Mouse (Mus musculus) forebrain, postnatal 0 days (tissue): ENCODE data around the gene Olfr959. TPM values are rescaled to one million over a fixed set of nuclear protein-coding genes. Genes with fewer than 3 reads are reported as not detected.

Experiments
- ATAC-seq: fragments of 200-750 bp; cut with Nextera tagmentation; 2 replicates; pipeline ENCODE4 v1.8.0; 2017; ENCODE audit warnings: mild to moderate bottlenecking, moderate library complexity
- DNase-seq: peaks from one replicate; pipeline ENCODE4 v3.0.0-alpha.2; 2015
- H3K27ac ChIP-seq: fragments of 300-500 bp; sonication (generic); 2 replicates; pipeline ENCODE4 v1.5.1; 2014; ENCODE audit warnings: low read depth, mild to moderate bottlenecking, antibody characterized with exemption, low read length, moderate library complexity, mixed read lengths
- H3K27me3 ChIP-seq: fragments of 300-500 bp; sonication (generic); 2 replicates; pipeline ENCODE4 v1.6.1; 2014; ENCODE audit warnings: mild to moderate bottlenecking, low read length, mixed read lengths; ENCODE audit not compliant: insufficient read depth
- H3K36me3 ChIP-seq: fragments of 300-500 bp; sonication (generic); 2 replicates; pipeline ENCODE4 v1.6.1; 2014; ENCODE audit warnings: mild to moderate bottlenecking, moderate library complexity; ENCODE audit not compliant: insufficient read depth
- H3K4me1 ChIP-seq: fragments of 300-500 bp; sonication (generic); 2 replicates; pipeline ENCODE4 v1.6.1; 2014; ENCODE audit warnings: antibody characterized with exemption; ENCODE audit not compliant: insufficient read depth
- H3K4me2 ChIP-seq: fragments of 300-500 bp; sonication (generic); 2 replicates; pipeline ENCODE4 v1.6.1; 2014; ENCODE audit warnings: low read depth, mild to moderate bottlenecking, moderate library complexity
- H3K4me3 ChIP-seq: fragments of 300-500 bp; sonication (generic); 2 replicates; pipeline ENCODE4 v1.5.1; 2014; ENCODE audit warnings: low read depth, low read length, mixed read lengths
- H3K9ac ChIP-seq: fragments of 300-500 bp; sonication (generic); 2 replicates; pipeline ENCODE4 v1.6.1; 2014; ENCODE audit warnings: mild to moderate bottlenecking
- H3K9me3 ChIP-seq: fragments of 300-500 bp; sonication (generic); 2 replicates; pipeline ENCODE4 v1.6.1; 2016; ENCODE audit warnings: low read length
- CTCF ChIP-seq: sonication (generic); IDR thresholded peaks from 2 replicates; pipeline ENCODE4 v1.5.1; 2016; ENCODE audit warnings: antibody characterized with exemption, control low read depth, low read depth
- WGBS: fragments of 180-500 bp; shearing (Covaris S2); extraction: QIAGEN DNeasy Blood & Tissue Kit; methylation state at CpG from one replicate; pipeline ENCODE4 v1.1.7; 2014; 5-methylcytosine and 5-hydroxymethylcytosine counted together
- polyA plus RNA-seq: library from polyadenylated mRNA; unstranded; fragments of >200 nt; fragmentation: Nextera tagmentation; extraction: Ambion mirVana; gene quantifications from 2 replicates; pipeline ENCODE4 v1.2.1, GENCODE M21; 2015
- total RNA-seq: library from RNA; depleted of rRNA; stranded (reverse); fragments of >200 nt; gene quantifications from 2 replicates; pipeline ENCODE4 v1.2.3, GENCODE M21; 2014; rRNA removed

Olfr959 gene
- total and polyA plus RNA-seq, 2 experiments from 2014 or later: not detected

- no peak within 1 kb of the TSS for H3K4me3 ChIP-seq
- peaks cover 7% of the 10 kb centered on the region; the same call in 1 of the 2 replicates for H3K4me1 ChIP-seq
- H3K4me2 ChIP-seq: no peak within 1 kb of the TSS
- no peak within 1 kb of the TSS for H3K27ac ChIP-seq
- no peaks in the 10 kb centered on the region for H3K36me3 ChIP-seq
- 27% methylated on average over 2 of the region's 2 CpGs for WGBS
- no peak for ATAC-seq
- no peak for TF ChIP-seq CTCF
- H3K9me3 ChIP-seq: no peaks in the 10 kb centered on the region
- DNase-seq: peak; percentile 27
- H3K9ac ChIP-seq: no peak within 1 kb of the TSS
- no peaks in the 10 kb centered on the region for H3K27me3 ChIP-seq
These were observed 21.4 kb downstream of the Olfr959 start, which contains the start of gene Olfr958 for GRCm38 (mm10) chr9:39553946-39554345. Gene Olfr958 (minus strand): TSS chr9:39554054.

- H3K9ac ChIP-seq: no peak overlapping the region
- no peak overlapping the region for H3K4me2 ChIP-seq
- H3K36me3 ChIP-seq: no peaks in the 10 kb centered on the region
- DNase-seq: peak; percentile 20
- ATAC-seq: no peak
- 57% methylated on average over 5 of the region's 5 CpGs for WGBS
- H3K9me3 ChIP-seq: no peaks in the 10 kb centered on the region
- no peaks in the 10 kb centered on the region for H3K4me1 ChIP-seq
- no peak overlapping the region for H3K4me3 ChIP-seq
- H3K27ac ChIP-seq: no peak overlapping the region
- TF ChIP-seq CTCF: no peak
- H3K27me3 ChIP-seq: no peaks in the 10 kb centered on the region
These were observed 24.6 kb downstream of the Olfr959 start for GRCm38 (mm10) chr9:39550806-39551205.

GRCm38 (mm10) chr9:39523616-39524285 lies 51.6 kb downstream of the Olfr959 start:
- H3K4me1 ChIP-seq: no peaks in the 10 kb centered on the region
- H3K9me3 ChIP-seq: no peaks in the 10 kb centered on the region
- H3K9ac ChIP-seq: no peak overlapping the region
- 59% methylated on average over 1 of the region's 1 CpGs for WGBS
- H3K36me3 ChIP-seq: no peaks in the 10 kb centered on the region
- no peak overlapping the region for H3K4me3 ChIP-seq
- DNase-seq (no peak), ATAC-seq (peak; percentile 43)
- no peak overlapping the region for H3K27ac ChIP-seq
- no peaks in the 10 kb centered on the region for H3K27me3 ChIP-seq
- TF ChIP-seq CTCF: no peak
- no peak overlapping the region for H3K4me2 ChIP-seq

Other genes starting within 250 kb of the Olfr959 start
- not detected in 2 replicates for gene Olfr948, start 249.5 kb downstream of the Olfr959 start, total RNA-seq
- gene Olfr948, start 249.5 kb downstream of the Olfr959 start, polyA plus RNA-seq: not detected in 2 replicates
- not detected in 2 replicates for gene Olfr951, start 188.2 kb downstream of the Olfr959 start, total RNA-seq
- gene Olfr951, start 188.2 kb downstream of the Olfr959 start, polyA plus RNA-seq: not detected in 2 replicates
- not detected in 2 replicates for gene Olfr952, start 148.4 kb downstream of the Olfr959 start, total RNA-seq
- gene Olfr952, start 148.4 kb downstream of the Olfr959 start, polyA plus RNA-seq: not detected in 2 replicates
- not detected in 2 replicates for gene Olfr954, start 118.9 kb downstream of the Olfr959 start, total RNA-seq
- gene Olfr954, start 118.9 kb downstream of the Olfr959 start, polyA plus RNA-seq: not detected in 2 replicates
- not detected in 2 replicates for gene Olfr955, start 103.6 kb downstream of the Olfr959 start, total RNA-seq
- not detected in 2 replicates for gene Olfr955, start 103.6 kb downstream of the Olfr959 start, polyA plus RNA-seq
- not detected in 2 replicates for gene Olfr44, start 81.6 kb downstream of the Olfr959 start, total RNA-seq
- not detected in 2 replicates for gene Olfr44, start 81.6 kb downstream of the Olfr959 start, polyA plus RNA-seq
- not detected in 2 replicates for gene Olfr957, start 59.8 kb downstream of the Olfr959 start, total RNA-seq
- gene Olfr957, start 59.8 kb downstream of the Olfr959 start, polyA plus RNA-seq: not detected in 2 replicates
- gene Olfr958, start 21.5 kb downstream of the Olfr959 start, total RNA-seq: not detected in 2 replicates
- not detected in 2 replicates for gene Olfr958, start 21.5 kb downstream of the Olfr959 start, polyA plus RNA-seq
- 103 and 219 TPM in 2 replicates for gene AW551984, start 28.8 kb upstream of the Olfr959 start, total RNA-seq
- 46.3 and 98.8 TPM in 2 replicates for gene AW551984, start 28.8 kb upstream of the Olfr959 start, polyA plus RNA-seq
- gene Olfr148, start 35.1 kb upstream of the Olfr959 start, total RNA-seq: not detected in 2 replicates
- gene Olfr148, start 35.1 kb upstream of the Olfr959 start, polyA plus RNA-seq: not detected in 2 replicates
- not detected in 2 replicates for gene Olfr960, start 45.8 kb upstream of the Olfr959 start, total RNA-seq
- gene Olfr960, start 45.8 kb upstream of the Olfr959 start, polyA plus RNA-seq: not detected in 2 replicates
- gene Olfr961, start 69.5 kb upstream of the Olfr959 start, total RNA-seq: not detected in 2 replicates
- gene Olfr961, start 69.5 kb upstream of the Olfr959 start, polyA plus RNA-seq: not detected in 2 replicates
- not detected in 2 replicates for gene Olfr963, start 91.6 kb upstream of the Olfr959 start, total RNA-seq
- not detected in 2 replicates for gene Olfr963, start 91.6 kb upstream of the Olfr959 start, polyA plus RNA-seq
- gene Olfr149, start 131.5 kb upstream of the Olfr959 start, total RNA-seq: not detected in 2 replicates
- gene Olfr149, start 131.5 kb upstream of the Olfr959 start, polyA plus RNA-seq: not detected in 2 replicates
- not detected in 2 replicates for gene Olfr965, start 135.8 kb upstream of the Olfr959 start, total RNA-seq
- gene Olfr965, start 135.8 kb upstream of the Olfr959 start, polyA plus RNA-seq: not detected in 2 replicates
- not detected in 2 replicates for gene Olfr150, start 155.4 kb upstream of the Olfr959 start, total RNA-seq
- gene Olfr150, start 155.4 kb upstream of the Olfr959 start, polyA plus RNA-seq: not detected in 2 replicates
- gene Olfr967, start 170.7 kb upstream of the Olfr959 start, total RNA-seq: not detected in 2 replicates
- not detected in 2 replicates for gene Olfr967, start 170.7 kb upstream of the Olfr959 start, polyA plus RNA-seq
- gene Olfr968, start 207.7 kb upstream of the Olfr959 start, total RNA-seq: not detected in 2 replicates
- gene Olfr968, start 207.7 kb upstream of the Olfr959 start, polyA plus RNA-seq: not detected in 2 replicates
- not detected in 2 replicates for gene Olfr969, start 215.4 kb upstream of the Olfr959 start, total RNA-seq
- gene Olfr969, start 215.4 kb upstream of the Olfr959 start, polyA plus RNA-seq: not detected in 2 replicates
- not detected in 2 replicates for gene Olfr970, start 233.3 kb upstream of the Olfr959 start, total RNA-seq
- gene Olfr970, start 233.3 kb upstream of the Olfr959 start, polyA plus RNA-seq: not detected in 2 replicates